Mouse (Mus musculus): Measurements from ENCODE around the gene Fam122a. TPM values are rescaled to one million over a fixed set of nuclear protein-coding genes. Genes with fewer than 3 reads are reported as not detected.

Fam122a gene
- polyA plus RNA-seq, 1 experiment = 21.3 TPM

DNA sequence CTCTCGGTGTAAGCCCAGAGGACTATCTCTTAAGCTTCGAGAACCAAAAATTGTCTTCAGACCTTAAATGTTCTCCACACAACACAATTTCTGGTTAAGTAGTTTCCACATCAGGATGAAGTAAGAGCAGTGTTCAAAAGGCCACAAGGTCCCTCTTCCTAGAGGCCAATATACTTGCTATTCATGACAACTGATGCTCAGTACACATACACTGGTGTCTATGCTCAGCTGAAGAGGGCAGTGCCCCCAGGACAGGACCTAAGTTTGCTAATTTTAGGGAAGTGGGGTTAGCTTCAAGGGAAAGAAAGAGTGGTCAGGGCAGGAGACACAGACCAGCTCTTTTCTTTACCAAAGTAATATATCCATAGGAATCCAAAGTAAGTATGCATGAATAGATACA, 45.8 kb downstream of the Fam122a start:
- Histone ChIP-seq H3K4me3 (ENCODE audit: control insufficient read depth, low read depth, low read length) (no peak overlapping the region), H3K36me3 (ENCODE audit: control insufficient read depth, insufficient read depth, low read length) (no peaks in the 10 kb centered on the region), H3K27me3 (ENCODE audit: control insufficient read depth, insufficient read depth, low read length) (no peaks in the 10 kb centered on the region), H3K27ac (ENCODE audit: control insufficient read depth, insufficient read depth, low read depth, low read length) (no peak overlapping the region), H3K4me1 (ENCODE audit: control insufficient read depth, insufficient read depth, low read length) (no peaks in the 10 kb centered on the region)
- no peak for TF ChIP-seq CTCF (IDR thresholded peaks at IDR 0.05; ENCODE audit: control insufficient read depth, insufficient read depth, insufficient replicate concordance, low read depth, low read length)
- no peak for TF ChIP-seq POLR2A (IDR thresholded peaks at IDR 0.05; ENCODE audit: control insufficient read depth, low read depth, low read length)

DNA sequence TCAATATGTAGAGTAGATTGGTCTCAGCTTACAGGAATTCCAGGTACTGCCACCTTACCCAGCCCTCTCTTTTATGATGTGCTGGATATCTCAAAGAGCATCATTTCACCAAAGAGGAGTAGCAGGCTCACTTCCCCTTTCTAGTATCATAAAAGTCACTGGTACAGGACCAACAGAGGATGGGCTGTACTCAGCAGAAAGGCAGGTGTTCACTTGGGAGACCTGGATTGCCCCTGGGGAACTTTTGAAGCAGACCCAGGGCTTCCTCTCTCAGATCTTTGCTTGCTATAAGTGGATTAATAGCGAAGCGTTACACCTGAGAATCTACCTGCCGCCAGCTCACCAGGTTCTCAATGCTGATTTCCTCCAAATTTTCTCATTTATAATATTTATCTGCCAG, 49.1 kb downstream of the Fam122a start:
- Histone ChIP-seq H3K27ac (ENCODE audit: control insufficient read depth, insufficient read depth, low read depth, low read length) (no peak overlapping the region), H3K27me3 (ENCODE audit: control insufficient read depth, insufficient read depth, low read length) (no peaks in the 10 kb centered on the region), H3K4me1 (ENCODE audit: control insufficient read depth, insufficient read depth, low read length) (no peaks in the 10 kb centered on the region), H3K4me3 (ENCODE audit: control insufficient read depth, low read depth, low read length) (no peak overlapping the region), H3K36me3 (ENCODE audit: control insufficient read depth, insufficient read depth, low read length) (no peaks in the 10 kb centered on the region)
- TF ChIP-seq POLR2A (IDR thresholded peaks at IDR 0.05; ENCODE audit: control insufficient read depth, low read depth, low read length) = no peak

DNA sequence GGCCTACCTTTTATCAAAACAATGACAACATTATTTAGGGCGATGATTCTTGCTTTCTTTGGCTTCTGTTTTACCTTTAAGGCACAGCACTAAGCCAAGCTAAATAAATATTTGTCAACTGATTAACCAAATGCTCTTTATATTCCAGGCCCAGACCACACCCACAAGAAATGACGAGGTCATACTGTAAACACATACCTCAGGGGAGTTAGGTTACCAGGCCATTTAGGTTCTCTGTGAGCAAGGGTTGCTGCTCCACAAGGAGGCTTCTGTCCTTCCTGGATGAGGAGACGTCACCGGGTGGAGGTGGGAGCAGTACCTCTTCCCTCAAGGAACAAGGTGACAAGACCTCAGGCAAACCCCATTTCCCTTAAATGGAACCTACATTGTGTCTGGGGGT, 49.9 kb downstream of the Fam122a start:
- no peak overlapping the region for H3K27ac ChIP-seq (ENCODE audit: control insufficient read depth, insufficient read depth, low read depth, low read length)
- no peak overlapping the region for H3K4me3 ChIP-seq (ENCODE audit: control insufficient read depth, low read depth, low read length)
- no peaks in the 10 kb centered on the region for H3K4me1 ChIP-seq (ENCODE audit: control insufficient read depth, insufficient read depth, low read length)
- no peaks in the 10 kb centered on the region for H3K27me3 ChIP-seq (ENCODE audit: control insufficient read depth, insufficient read depth, low read length)
- H3K36me3 ChIP-seq (ENCODE audit: control insufficient read depth, insufficient read depth, low read length) = no peaks in the 10 kb centered on the region
- TF ChIP-seq CTCF (IDR thresholded peaks at IDR 0.05; ENCODE audit: control insufficient read depth, insufficient read depth, insufficient replicate concordance, low read depth, low read length) = no peak
- no peak for TF ChIP-seq POLR2A (IDR thresholded peaks at IDR 0.05; ENCODE audit: control insufficient read depth, low read depth, low read length)

DNA sequence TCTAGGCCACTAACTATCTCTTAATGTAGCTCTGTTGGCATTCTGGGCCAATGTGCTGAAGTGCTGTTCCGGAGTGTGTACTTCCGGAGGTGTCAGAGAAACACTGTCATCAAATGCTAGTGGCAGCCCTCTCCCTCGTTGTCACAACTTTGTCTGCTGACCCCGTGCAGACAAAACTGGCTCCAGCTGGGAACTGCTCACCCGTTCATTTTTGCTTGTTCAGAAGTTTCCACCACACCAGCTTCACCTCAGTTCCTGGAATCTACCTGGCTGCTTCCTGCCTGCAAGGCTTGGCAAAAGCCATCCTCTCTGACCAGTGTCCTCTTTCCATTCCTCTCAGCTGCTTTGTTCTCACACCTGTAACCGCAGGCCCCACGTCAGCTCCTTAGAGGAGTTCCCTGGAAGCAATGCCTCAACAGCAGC, 50.4 kb downstream of the Fam122a start:
- Histone ChIP-seq H3K4me3 (ENCODE audit: control insufficient read depth, low read depth, low read length) (no peak overlapping the region), H3K36me3 (ENCODE audit: control insufficient read depth, insufficient read depth, low read length) (no peaks in the 10 kb centered on the region), H3K27ac (ENCODE audit: control insufficient read depth, insufficient read depth, low read depth, low read length) (no peak overlapping the region), H3K4me1 (ENCODE audit: control insufficient read depth, insufficient read depth, low read length) (no peaks in the 10 kb centered on the region), H3K27me3 (ENCODE audit: control insufficient read depth, insufficient read depth, low read length) (no peaks in the 10 kb centered on the region)
- TF ChIP-seq CTCF (IDR thresholded peaks at IDR 0.05; ENCODE audit: control insufficient read depth, insufficient read depth, insufficient replicate concordance, low read depth, low read length) (no peak), POLR2A (IDR thresholded peaks at IDR 0.05; ENCODE audit: control insufficient read depth, low read depth, low read length) (no peak)

Other genes starting within 250 kb of the Fam122a start
- 5.1 and 5.6 TPM in 2 replicates for gene Fxn, start 196.8 kb downstream of the Fam122a start, polyA plus RNA-seq (2012; rRNA removed)
- 5.1 and 6.1 TPM in 2 replicates for gene Pip5k1b, start 78.5 kb upstream of the Fam122a start, polyA plus RNA-seq (2012; rRNA removed)
- gene Tmem252, start 196.7 kb upstream of the Fam122a start, polyA plus RNA-seq (2012; rRNA removed) = 0.06 TPM in 2 replicates

Measured in testis, adult 2 months (tissue).